Mouse (Mus musculus) brain, embryonic 18.5 days (tissue): Measurements from ENCODE around the gene Alpk1.

ENCODE experiments used
- DNase-seq: peaks from one replicate; pipeline ENCODE4 v3.0.0-alpha.2; 2012; ENCODE audit warnings: low read depth, low spot score

Alpk1 gene

GRCm38 (mm10) chr3:127780021-127780644, at the start of gene Alpk1:
Gene Alpk1 (minus strand): TSS chr3:127780527.
- no peak for DNase-seq

- DNase-seq, result no peak
Measured at GRCm38 (mm10) chr3:127827123-127827522, 46.8 kb upstream of the Alpk1 start.

- DNase-seq, result no peak
Measured at GRCm38 (mm10) chr3:127826503-127826902, 46.2 kb upstream of the Alpk1 start.

- DNase-seq, result no peak
Measured at GRCm38 (mm10) chr3:127823886-127824863, 43.8 kb upstream of the Alpk1 start.

GRCm38 (mm10) chr3:127821209-127821608, 40.9 kb upstream of the Alpk1 start:
- no peak for DNase-seq

GRCm38 (mm10) chr3:127820400-127820799, 40.1 kb upstream of the Alpk1 start:
- DNase-seq, result no peak

- DNase-seq, result no peak
Measured at GRCm38 (mm10) chr3:127818694-127819663, 38.7 kb upstream of the Alpk1 start.

GRCm38 (mm10) chr3:127817120-127817683, 36.9 kb upstream of the Alpk1 start:
- no peak for DNase-seq

- no peak for DNase-seq
Measured at GRCm38 (mm10) chr3:127809103-127809502, 28.8 kb upstream of the Alpk1 start.

GRCm38 (mm10) chr3:127807846-127808245, 27.5 kb upstream of the Alpk1 start:
- DNase-seq, result no peak

- no peak for DNase-seq
Measured at GRCm38 (mm10) chr3:127805991-127806390, 25.7 kb upstream of the Alpk1 start.

- DNase-seq, result no peak
Measured at GRCm38 (mm10) chr3:127805071-127805470, 24.7 kb upstream of the Alpk1 start.

GRCm38 (mm10) chr3:127804439-127804838, 24.1 kb upstream of the Alpk1 start:
- DNase-seq, result no peak

- no peak for DNase-seq
Measured at GRCm38 (mm10) chr3:127802814-127803213, 22.5 kb upstream of the Alpk1 start.

GRCm38 (mm10) chr3:127801162-127801561, 20.8 kb upstream of the Alpk1 start:
- DNase-seq, result no peak

- DNase-seq, result no peak
Measured at GRCm38 (mm10) chr3:127796271-127796670, 15.9 kb upstream of the Alpk1 start.

- no peak for DNase-seq
Measured at GRCm38 (mm10) chr3:127795762-127796161, 15.4 kb upstream of the Alpk1 start.

GRCm38 (mm10) chr3:127793022-127793421, 12.7 kb upstream of the Alpk1 start:
- no peak for DNase-seq

GRCm38 (mm10) chr3:127791595-127792561, 11.6 kb upstream of the Alpk1 start:
- DNase-seq, result no peak

- no peak for DNase-seq
Measured at GRCm38 (mm10) chr3:127791056-127791483, 10.7 kb upstream of the Alpk1 start.
